Mouse (Mus musculus) megakaryocyte, embryonic 14.5 days (primary cell): ENCODE data around the gene Tnk1.

Experiments used
- FLI1 ChIP-seq: IDR thresholded peaks from 2 replicates; pipeline ENCODE4 v1.6.1; 2012; ENCODE audit warnings: low read length, inconsistent platforms, mixed read lengths
- GATA1 ChIP-seq: IDR thresholded peaks from 3 replicates; pipeline ENCODE4 v1.6.1; 2012; ENCODE audit warnings: mixed read lengths, low read length, inconsistent platforms, borderline replicate concordance

- TF ChIP-seq GATA1, result no peak
- TF ChIP-seq FLI1, result no peak
Measured at GRCm38 (mm10) chr11:69879711-69880110, 21.2 kb upstream of the Tnk1 start.
